Mouse (Mus musculus): ENCODE data around the gene Synpo2.

- TF ChIP-seq CTCF (IDR thresholded peaks at IDR 0.05) (no peak), EP300 (IDR thresholded peaks at IDR 0.05) (no peak)
Observed at GRCm38 (mm10) chr3:123075759-123076158, 160.2 kb downstream of the Synpo2 start.

Data from lung, postnatal 0 days (tissue).